Mouse (Mus musculus) cerebellum, adult 11 months (tissue): ENCODE measurements around the gene Defa28.
"Not testable (repeated sequence)": the region's sequence is repeated elsewhere in the genome, so short reads cannot be mapped to it uniquely, and the experiment has no call there.

ENCODE experiments used
- DNase-seq: peaks from one replicate; pipeline ENCODE4 v3.0.0; 2022

The Defa28 gene

DNA sequence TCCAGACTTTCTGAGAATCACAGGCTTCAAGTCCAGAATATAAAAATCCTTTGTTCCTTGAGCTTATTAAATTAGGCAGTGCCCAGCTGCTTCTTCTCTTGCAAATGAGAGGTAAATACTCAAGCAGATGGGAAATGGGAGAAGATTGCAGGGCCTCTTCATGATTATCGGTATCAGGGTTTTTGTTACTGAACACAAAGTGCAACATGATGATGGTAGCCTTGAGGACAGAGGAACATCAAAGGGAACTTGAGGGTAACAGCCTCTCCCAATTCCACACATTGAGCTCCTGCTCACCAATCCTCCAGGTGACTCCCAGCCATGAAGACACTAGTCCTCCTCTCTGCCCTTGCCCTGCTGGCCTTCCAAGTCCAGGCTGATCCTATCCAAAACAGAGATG, at the start of gene Defa28:
Defa28 (plus strand) TSS at position 301 of the 400 bp plus-strand sequence.
- not testable (repeated sequence) for DNase-seq

GRCm38 (mm10) chr8:21565086-21565485, 17.7 kb upstream of the Defa28 start, which contains the start of gene Defa37:
TSS of gene Defa37 (plus strand) at chr8:21565386.
- DNase-seq, result not testable (repeated sequence)

GRCm38 (mm10) chr8:21594408-21594807, 11.6 kb downstream of the Defa28 start, which contains the start of gene Gm7861:
TSS of gene Gm7861 (minus strand) at chr8:21594508.
- not testable (repeated sequence) for DNase-seq

GRCm38 (mm10) chr8:21617883-21618282, 35.1 kb downstream of the Defa28 start, which contains the start of gene Defa26:
TSS of gene Defa26 (plus strand) at chr8:21618183.
- not testable (repeated sequence) for DNase-seq
